Comparison of ENCODE assay signal across 13 mouse cellular contexts in the genomic region with DNA sequence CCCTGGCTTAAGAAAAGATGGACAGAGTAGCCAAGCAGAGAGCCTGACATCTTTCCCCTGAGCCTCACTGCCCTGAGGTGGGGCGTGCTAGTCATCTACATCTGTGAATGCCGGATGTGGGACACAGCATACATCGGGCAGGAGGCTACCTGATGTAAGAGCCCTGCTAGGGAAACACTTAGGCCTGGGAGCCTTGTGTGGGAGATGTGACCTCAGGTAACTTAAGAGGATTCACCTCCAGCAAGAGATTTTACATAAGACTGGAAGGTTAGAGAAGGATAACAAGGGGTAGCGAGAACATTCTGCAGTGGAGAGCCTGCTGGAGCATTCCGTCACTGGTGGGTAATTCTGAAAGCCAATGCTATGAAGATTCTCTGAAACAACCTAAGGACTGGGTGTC.
DNase-seq lines count a peak whose midpoint lies in the region; ATAC-seq and TF ChIP-seq lines count a peak whose summit lies in the region.
"Had no signal": no experiment of that assay in that cellular context is flagged by ENCODE, and none has a peak within 500 bp of the region (broad histone marks: within the 10 kb centered on the region; RNA-seq: fewer than 3 reads in every experiment).

No protein-coding gene starts in this region.

- no peak overlapping the region for H3K9ac ChIP-seq in lung, embryonic 14.5 days
- H3K9ac ChIP-seq in forebrain, embryonic 14.5 days (ENCODE audit: low read length) = peak overlapping the region; percentile 29; the same call in 1 of the 2 replicates
- 0 out of 2 replicates have a peak overlapping the region, but pooled peaks have one; percentile 0 for H3K9ac ChIP-seq in limb, embryonic 12.5 days (replicated peaks)
- 0 out of 2 replicates have a peak overlapping the region, but pooled peaks have one; percentile 7 for H3K9ac ChIP-seq in neural tube, embryonic 15.5 days (replicated peaks)
- no peak overlapping the region for H3K9ac ChIP-seq in heart, embryonic 12.5 days
- H3K9ac ChIP-seq: liver, embryonic 14.5 days had no signal

- H3K4me1 ChIP-seq in lung, embryonic 14.5 days (ENCODE audit: insufficient read depth) = peaks cover 12% of the 10 kb centered on the region
- peaks cover 26% of the 10 kb centered on the region for H3K4me1 ChIP-seq in forebrain, embryonic 14.5 days (ENCODE audit: control insufficient read depth, insufficient read depth, low read length)
- H3K4me1 ChIP-seq in limb, embryonic 12.5 days (replicated peaks) = peaks cover 41% of the 10 kb centered on the region
- H3K4me1 ChIP-seq in neural tube, embryonic 15.5 days = peaks cover 23% of the 10 kb centered on the region
- H3K4me1 ChIP-seq in heart, embryonic 12.5 days (replicated peaks) = 0 out of 2 replicates have a peak, but pooled peaks cover 4% of the 10 kb centered on the region

- H3K27ac ChIP-seq in lung, embryonic 14.5 days (ENCODE audit: low read depth) = peak overlapping the region; percentile 30; the same call in 1 of the 2 replicates
- peak overlapping the region; percentile 85 for H3K27ac ChIP-seq in forebrain, embryonic 14.5 days (ENCODE audit: low read depth, low read length)
- H3K27ac ChIP-seq in limb, embryonic 12.5 days = peak overlapping the region; percentile 54
- H3K27ac ChIP-seq in neural tube, embryonic 15.5 days (replicated peaks) = peak overlapping the region; percentile 77
- no peak overlapping the region for H3K27ac ChIP-seq in heart, embryonic 12.5 days (ENCODE audit: poor library complexity, severe bottlenecking)
- H3K27ac ChIP-seq: liver, embryonic 14.5 days had no signal

- H3K9me3 ChIP-seq in lung, embryonic 14.5 days (ENCODE audit: low read depth, low read length) = no peaks in the 10 kb centered on the region
- no peaks in the 10 kb centered on the region for H3K9me3 ChIP-seq in forebrain, embryonic 14.5 days (replicated peaks; ENCODE audit: control insufficient read depth, low read length)
- no peaks in the 10 kb centered on the region for H3K9me3 ChIP-seq in limb, embryonic 12.5 days
- no peaks in the 10 kb centered on the region for H3K9me3 ChIP-seq in neural tube, embryonic 15.5 days (replicated peaks)
- H3K9me3 ChIP-seq in heart, embryonic 12.5 days (replicated peaks) = no peaks in the 10 kb centered on the region
- H3K9me3 ChIP-seq: megakaryocyte, embryonic 14.5 days had no signal

- no peak for DNase-seq in lung, embryonic 14.5 days
- no peak for DNase-seq in lung, postnatal 4 days
- no peak for DNase-seq in forebrain, embryonic 14.5 days (ENCODE audit: low spot score)
- no peak for DNase-seq in spleen, postnatal 10 days (ENCODE audit: low spot score in 2 of 2)
- DNase-seq in lung, postnatal 25 days (ENCODE audit: low spot score) = no peak
- DNase-seq: cerebellum, adult 18-20 months; kidney, adult 9 months had no signal

- no peaks in the 10 kb centered on the region for H3K27me3 ChIP-seq in lung, embryonic 14.5 days (ENCODE audit: insufficient read depth, low read length)
- H3K27me3 ChIP-seq in forebrain, embryonic 14.5 days (replicated peaks; ENCODE audit: control insufficient read depth, insufficient read depth, low read length) = no peaks in the 10 kb centered on the region
- H3K27me3 ChIP-seq in limb, embryonic 12.5 days = no peaks in the 10 kb centered on the region
- no peaks in the 10 kb centered on the region for H3K27me3 ChIP-seq in neural tube, embryonic 15.5 days (replicated peaks)
- 0 out of 2 replicates have a peak, but pooled peaks cover 6% of the 10 kb centered on the region for H3K27me3 ChIP-seq in heart, embryonic 12.5 days (replicated peaks)

- no peak for TF ChIP-seq CTCF in lung, embryonic 14.5 days (IDR thresholded peaks at IDR 0.05; ENCODE audit: low read depth)

- H3K4me2 ChIP-seq in lung, embryonic 14.5 days = no peak overlapping the region
- peak overlapping the region; percentile 25 for H3K4me2 ChIP-seq in forebrain, embryonic 14.5 days (ENCODE audit: low read length)
- H3K4me2 ChIP-seq in limb, embryonic 12.5 days = no peak overlapping the region
- H3K4me2 ChIP-seq in neural tube, embryonic 15.5 days = peak overlapping the region; percentile 37; the same call in 1 of the 2 replicates
- H3K4me2 ChIP-seq in heart, embryonic 12.5 days = no peak overlapping the region

- WGBS in lung, embryonic 14.5 days = 73% methylated on average over 5 of the region's 5 CpGs
- whole genome bisulfite sequencing in forebrain, embryonic 14.5 days = 39% methylated on average over 5 of the region's 5 CpGs
- WGBS in limb, embryonic 12.5 days = 71% methylated on average over 5 of the region's 5 CpGs
- WGBS in neural tube, embryonic 15.5 days = 31% methylated on average over 5 of the region's 5 CpGs
- WGBS in heart, embryonic 12.5 days = 76% methylated on average over 5 of the region's 5 CpGs

- no peak overlapping the region for H3K4me3 ChIP-seq in lung, embryonic 14.5 days (ENCODE audit: low read depth, low read length)
- H3K4me3 ChIP-seq in forebrain, embryonic 14.5 days (ENCODE audit: low read depth, low read length) = no peak overlapping the region
- no peak overlapping the region for H3K4me3 ChIP-seq in limb, embryonic 12.5 days (replicated peaks)
- no peak overlapping the region for H3K4me3 ChIP-seq in neural tube, embryonic 15.5 days (replicated peaks)
- no peak overlapping the region for H3K4me3 ChIP-seq in heart, embryonic 12.5 days
- H3K4me3 ChIP-seq: erythroblast, embryonic 14.5 days; megakaryocyte, embryonic 14.5 days had no signal

- no peak for ATAC-seq in lung, embryonic 14.5 days (ENCODE audit: insufficient read depth)
- peak; percentile 9; the same call in 1 of the 2 replicates for ATAC-seq in forebrain, embryonic 14.5 days
- no peak for ATAC-seq in limb, embryonic 12.5 days (ENCODE audit: insufficient number of reproducible peaks, insufficient read depth, low FRiP score, low TSS enrichment, low read depth)
- ATAC-seq in neural tube, embryonic 15.5 days (ENCODE audit: low FRiP score) = 0 out of 2 replicates have a peak, but pooled peaks have one; percentile 20
- ATAC-seq in heart, embryonic 12.5 days (ENCODE audit: insufficient number of reproducible peaks, low FRiP score) = no peak

- H3K36me3 ChIP-seq in lung, embryonic 14.5 days (ENCODE audit: insufficient read depth) = peaks cover 15% of the 10 kb centered on the region; the same call in 1 of the 2 replicates
- H3K36me3 ChIP-seq in forebrain, embryonic 14.5 days (ENCODE audit: control insufficient read depth, insufficient read depth, low read length) = no peaks in the 10 kb centered on the region
- peaks cover 37% of the 10 kb centered on the region for H3K36me3 ChIP-seq in limb, embryonic 12.5 days
- peaks cover 3% of the 10 kb centered on the region; the same call in 1 of the 2 replicates for H3K36me3 ChIP-seq in neural tube, embryonic 15.5 days
- H3K36me3 ChIP-seq in heart, embryonic 12.5 days = peaks cover under 1% of the 10 kb centered on the region; the same call in 1 of the 2 replicates

Comparison
In these comparisons a context has a peak if more than half of its experiments do, and no peak if none do; other contexts are left out.
1. ATAC-seq: peak in forebrain, embryonic 14.5 days (single experiment) and neural tube, embryonic 15.5 days (single experiment); none in lung, embryonic 14.5 days (single experiment), limb, embryonic 12.5 days (single experiment) and heart, embryonic 12.5 days (single experiment).
2. H3K4me2 ChIP-seq: peak in forebrain, embryonic 14.5 days (single experiment) and neural tube, embryonic 15.5 days (single experiment); none in lung, embryonic 14.5 days (single experiment), limb, embryonic 12.5 days (single experiment) and heart, embryonic 12.5 days (single experiment).
3. H3K9ac ChIP-seq: peak in forebrain, embryonic 14.5 days (single experiment), limb, embryonic 12.5 days (single experiment) and neural tube, embryonic 15.5 days (single experiment); none in lung, embryonic 14.5 days (single experiment) and heart, embryonic 12.5 days (single experiment).